Mouse (Mus musculus) urinary bladder, postnatal 14 days (tissue): ENCODE data around the gene H2-Ob.
"Not testable (repeated sequence)": the region's sequence is repeated elsewhere in the genome, so short reads cannot be mapped to it uniquely, and the experiment has no call there.

Experiments used
- DNase-seq: peaks from one replicate; pipeline ENCODE4 v3.0.0; 2021; ENCODE audit warnings: low spot score

H2-Ob gene

GRCm38 (mm10) chr17:34207866-34208265 lies 30.8 kb upstream of the H2-Ob start:
- DNase-seq, result no peak

GRCm38 (mm10) chr17:34208421-34208820 lies 30.3 kb upstream of the H2-Ob start:
- DNase-seq, result no peak

- DNase-seq, result no peak
These were observed 29.0 kb upstream of the H2-Ob start for GRCm38 (mm10) chr17:34209680-34210079.

DNA sequence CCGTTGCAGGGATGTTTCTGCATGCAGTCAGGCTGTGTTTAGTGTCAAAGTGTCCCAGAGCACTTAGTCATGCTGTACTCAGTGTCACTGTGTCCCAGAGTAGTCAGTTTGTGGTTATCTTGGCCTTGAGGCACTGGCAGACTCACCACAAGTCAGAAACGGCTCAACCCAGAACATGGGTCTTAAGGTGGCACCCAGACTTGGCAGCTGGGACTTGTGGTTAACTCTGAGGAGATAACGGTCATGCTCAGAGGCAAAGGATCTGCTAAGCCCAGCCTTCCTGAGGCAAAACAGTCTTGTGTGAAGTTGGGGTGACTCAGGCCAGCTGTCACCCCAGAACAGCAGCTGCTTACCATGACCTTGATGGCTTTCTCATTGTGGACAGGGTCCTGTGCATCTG lies 28.1 kb upstream of the H2-Ob start:
- no peak for DNase-seq

DNA sequence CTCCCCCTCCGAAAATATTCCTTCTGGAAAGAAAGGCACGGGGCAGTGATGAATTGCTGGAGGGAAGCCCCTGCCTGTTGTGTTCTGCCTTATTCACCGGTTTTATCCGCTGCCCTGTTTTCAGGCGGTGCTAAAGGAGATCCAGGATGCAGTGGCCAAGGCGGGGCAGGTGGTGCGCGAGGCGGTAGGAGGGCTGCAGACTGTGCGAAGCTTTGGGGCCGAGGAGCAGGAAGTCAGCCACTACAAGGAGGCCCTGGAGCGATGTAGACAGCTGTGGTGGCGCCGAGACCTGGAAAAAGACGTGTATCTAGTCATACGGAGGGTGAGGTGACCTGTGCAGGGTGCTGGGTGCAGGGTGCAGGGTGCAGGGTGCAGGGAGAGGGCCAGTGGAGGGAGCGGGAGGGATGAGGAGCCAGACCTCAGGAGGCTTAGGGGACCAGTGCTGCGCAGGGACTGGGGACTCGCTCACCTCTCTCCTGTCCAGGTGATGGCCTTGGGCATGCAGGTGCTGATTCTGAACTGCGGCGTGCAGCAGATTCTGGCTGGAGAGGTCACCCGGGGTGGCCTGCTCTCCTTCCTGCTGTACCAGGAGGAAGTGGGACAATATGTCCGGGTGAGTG lies 26.8 kb upstream of the H2-Ob start:
- no peak for DNase-seq

- no peak for DNase-seq
These were observed 24.8 kb upstream of the H2-Ob start for GRCm38 (mm10) chr17:34213936-34214335.

- DNase-seq, result no peak
These were observed 23.5 kb upstream of the H2-Ob start for GRCm38 (mm10) chr17:34215176-34215575.

- no peak for DNase-seq
These were observed 21.3 kb upstream of the H2-Ob start for GRCm38 (mm10) chr17:34217216-34217928.

DNA sequence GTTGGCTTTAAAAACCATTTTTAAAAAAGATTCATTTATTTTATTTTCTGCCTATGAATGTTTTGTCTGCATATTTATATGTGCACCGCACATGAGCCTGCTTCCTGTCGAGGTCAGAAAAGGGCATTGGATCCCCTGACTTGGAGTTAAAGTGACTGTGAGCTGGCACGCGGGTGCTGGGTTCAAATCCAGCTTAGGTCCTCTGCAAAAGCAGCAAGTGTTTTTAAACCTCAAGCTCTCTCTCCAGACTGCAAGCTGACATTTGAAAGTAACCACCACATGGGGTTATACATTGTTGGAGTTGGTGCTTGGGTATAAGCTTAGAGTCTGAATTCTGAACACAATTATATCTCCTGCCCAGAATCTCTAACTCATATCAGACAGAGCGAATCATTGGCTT lies 20.7 kb upstream of the H2-Ob start:
- DNase-seq, result no peak

DNA sequence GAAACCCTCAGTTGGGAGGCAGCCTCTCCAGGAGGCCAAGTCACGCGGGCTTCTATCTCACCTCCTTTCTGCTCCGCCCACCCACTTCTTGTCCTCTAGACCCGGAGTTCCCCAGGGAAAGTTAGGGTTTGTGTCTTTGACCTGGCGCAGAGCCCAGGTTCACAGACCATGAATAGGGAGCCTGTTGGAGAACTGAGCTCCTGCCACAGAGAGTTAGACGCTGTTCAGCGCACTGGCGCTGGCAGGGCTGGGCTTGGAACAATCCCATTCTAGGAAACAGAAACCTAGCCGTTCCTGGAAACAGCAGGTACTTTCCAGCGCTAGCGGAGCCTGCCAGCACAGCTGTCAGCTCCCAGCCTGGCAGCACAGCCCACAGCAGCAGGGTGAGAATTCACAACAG lies 20.0 kb upstream of the H2-Ob start:
- peak; percentile 31 for DNase-seq

- peak; percentile 47 for DNase-seq
These were observed 19.6 kb upstream of the H2-Ob start for GRCm38 (mm10) chr17:34219096-34219495.

- DNase-seq, result not testable (repeated sequence)
These were observed 18.9 kb upstream of the H2-Ob start for GRCm38 (mm10) chr17:34219801-34220200.

GRCm38 (mm10) chr17:34220401-34220800 lies 18.3 kb upstream of the H2-Ob start:
- DNase-seq, result not testable (repeated sequence)

GRCm38 (mm10) chr17:34224816-34225215 lies 13.9 kb upstream of the H2-Ob start:
- DNase-seq, result no peak

DNA sequence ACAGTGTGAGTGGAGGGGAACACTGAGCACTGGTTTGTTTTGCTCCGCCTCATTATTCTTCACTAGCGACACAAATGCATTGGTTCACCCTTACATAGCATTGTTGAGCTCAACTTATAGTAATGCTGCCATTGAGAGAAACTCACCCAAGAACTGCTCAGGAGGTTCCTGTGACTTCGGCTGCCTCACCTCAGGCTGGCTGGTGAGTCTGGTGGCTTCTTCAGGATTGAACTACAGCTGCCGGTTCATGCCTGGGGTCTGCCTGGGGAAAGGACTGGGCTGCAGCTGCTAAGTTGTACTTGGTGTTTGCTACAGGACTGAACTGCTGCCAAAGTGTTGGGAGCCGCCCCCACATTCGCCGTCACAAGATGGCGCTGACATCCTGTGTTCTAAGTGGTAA lies 13.3 kb upstream of the H2-Ob start:
- DNase-seq, result no peak

DNA sequence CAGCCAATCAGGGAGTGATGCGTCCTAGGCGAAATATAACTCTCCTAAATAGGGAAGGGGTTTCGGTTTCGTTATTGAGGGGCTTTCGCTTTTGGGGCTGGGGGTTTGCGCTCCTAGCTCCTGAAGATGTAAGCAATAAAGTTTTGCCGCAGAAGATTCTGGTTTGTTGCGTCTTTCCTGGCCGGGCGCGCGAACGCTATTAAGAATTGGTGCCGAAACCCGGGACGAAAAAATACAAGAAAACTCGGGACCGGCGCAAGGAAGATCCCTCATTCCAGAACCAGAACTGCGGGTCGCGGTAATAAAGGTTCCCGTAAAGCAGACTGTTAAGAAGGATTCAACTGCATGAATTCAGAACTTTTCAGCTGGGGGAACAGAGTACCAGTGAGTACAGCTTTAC lies 12.8 kb upstream of the H2-Ob start:
- not testable (repeated sequence) for DNase-seq

GRCm38 (mm10) chr17:34230971-34231370 lies 7.7 kb upstream of the H2-Ob start:
- DNase-seq, result not testable (repeated sequence)

DNA sequence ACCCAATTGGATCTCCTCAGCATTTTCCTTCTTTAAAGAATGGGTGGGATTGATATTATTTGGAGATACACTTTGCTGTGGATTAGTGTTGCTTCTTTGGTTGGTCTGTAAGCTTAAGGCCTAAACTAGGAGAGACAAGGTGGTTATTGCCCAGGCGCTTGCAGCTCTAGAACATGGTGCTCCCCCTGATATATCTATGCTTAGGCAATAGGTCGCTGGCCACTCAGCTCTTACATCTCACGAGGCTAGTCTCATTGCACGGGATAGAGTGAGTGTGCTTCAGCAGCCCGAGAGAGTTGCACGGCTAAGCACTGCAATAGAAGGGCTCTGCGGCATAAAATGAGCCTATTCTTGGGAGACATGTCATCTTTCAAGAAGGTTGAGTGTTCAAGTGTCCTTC lies 6.7 kb upstream of the H2-Ob start:
- DNase-seq, result not testable (repeated sequence)

- DNase-seq, result peak; percentile 72
These were observed 3.8 kb upstream of the H2-Ob start for GRCm38 (mm10) chr17:34234926-34235325.

DNA sequence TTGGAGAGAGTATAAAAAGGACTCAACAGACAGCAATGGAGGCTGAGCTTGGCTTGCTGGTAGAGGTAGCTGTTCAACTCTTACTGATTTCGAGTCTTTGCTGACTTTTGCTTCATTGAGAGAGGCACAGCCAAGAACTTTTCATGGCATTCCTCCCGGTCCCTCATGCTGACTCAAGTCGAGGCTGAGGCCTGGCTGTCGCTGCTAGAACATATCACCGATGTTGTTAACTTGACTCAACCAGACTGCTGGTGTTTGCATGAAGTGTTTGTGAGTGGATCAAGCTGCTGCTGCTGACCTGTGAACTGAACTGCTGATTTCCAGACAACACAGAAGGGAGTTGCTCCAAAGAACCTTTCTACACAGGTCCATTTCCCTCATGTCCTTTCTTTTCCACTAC lies 2.0 kb upstream of the H2-Ob start:
- peak; percentile 34 for DNase-seq

GRCm38 (mm10) chr17:34237741-34238140 lies 962 bp upstream of the H2-Ob start:
- no peak for DNase-seq

- DNase-seq, result no peak
These were observed 918 bp downstream of the H2-Ob start for GRCm38 (mm10) chr17:34239601-34240041.

GRCm38 (mm10) chr17:34240366-34240765 lies 1.7 kb downstream of the H2-Ob start:
- DNase-seq, result no peak

DNA sequence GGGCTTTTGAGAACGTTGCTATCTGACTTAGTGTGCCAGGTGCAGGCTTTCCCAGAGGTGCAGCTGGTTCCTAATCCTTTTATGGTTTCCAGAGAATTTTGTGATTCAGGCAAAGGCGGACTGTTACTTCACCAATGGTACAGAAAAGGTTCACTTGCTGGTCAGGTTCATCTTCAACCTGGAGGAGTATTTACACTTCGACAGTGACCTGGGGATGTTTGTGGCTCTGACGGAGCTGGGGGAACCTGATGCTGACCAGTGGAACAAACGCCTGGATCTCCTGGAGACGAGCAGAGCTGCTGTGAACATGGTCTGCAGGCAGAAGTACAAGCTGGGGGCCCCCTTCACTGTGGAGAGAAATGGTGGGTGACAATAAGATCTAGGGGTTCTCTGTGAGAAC lies 2.2 kb downstream of the H2-Ob start:
- no peak for DNase-seq
